Mouse (Mus musculus) heart, adult 2 months (tissue): ENCODE measurements around the gene Mga. TPM values are rescaled to one million over a fixed set of nuclear protein-coding genes. Genes with fewer than 3 reads are reported as not detected.
A peak's percentile ranks its signal among the peaks of the same experiment; 100 is the strongest.

Experiments used
- DNase-seq, 2 experiments: peaks; one replicate each; pipeline ENCODE4 v3.0.0; 2021
- H3K27ac ChIP-seq: fragments of 200-600 bp; 2 replicates; pipeline ENCODE4 v1.8.1; 2022
- H3K27me3 ChIP-seq: fragments of 200-500 bp; 2 replicates; pipeline ENCODE4 v1.6.1; 2012; ENCODE audit warnings: mild to moderate bottlenecking, low read length, inconsistent platforms, mixed read lengths; ENCODE audit not compliant: control insufficient read depth, insufficient read depth
- H3K36me3 ChIP-seq: fragments of 200-500 bp; 2 replicates; pipeline ENCODE4 v1.6.1; 2012; ENCODE audit warnings: low read length, inconsistent platforms; ENCODE audit not compliant: control insufficient read depth, insufficient read depth
- H3K4me1 ChIP-seq: fragments of 200-500 bp; 2 replicates; pipeline ENCODE4 v1.6.1; 2011; ENCODE audit warnings: low read length; ENCODE audit not compliant: control insufficient read depth, insufficient read depth
- H3K4me3 ChIP-seq: fragments of 200-600 bp; 2 replicates; pipeline ENCODE4 v1.8.1; 2022
- H3K79me2 ChIP-seq: fragments of 200-500 bp; replicated peaks from 2 replicates; pipeline ENCODE4 v1.6.1; 2012; ENCODE audit warnings: mild to moderate bottlenecking, inconsistent platforms, low read length, moderate library complexity, mixed read lengths; ENCODE audit not compliant: control insufficient read depth, insufficient read depth
- H3K9ac ChIP-seq: fragments of 200-500 bp; 2 replicates; pipeline ENCODE4 v1.6.1; 2012; ENCODE audit warnings: low read depth, mild to moderate bottlenecking, control low read depth, inconsistent platforms, low read length, mixed read lengths
- CTCF ChIP-seq: fragments of 200-600 bp; IDR thresholded peaks from 2 replicates; pipeline ENCODE4 v1.8.1; 2022; ENCODE audit warnings: antibody characterized with exemption, mild to moderate bottlenecking, moderate library complexity
- EP300 ChIP-seq: fragments of 200-500 bp; IDR thresholded peaks from 2 replicates; pipeline ENCODE4 v1.6.1; 2011; ENCODE audit warnings: low read depth, low read length, control low read depth; ENCODE audit not compliant: insufficient read depth
- POLR2A ChIP-seq: fragments of 200-500 bp; IDR thresholded peaks from 2 replicates; pipeline ENCODE4 v1.6.1; 2011; ENCODE audit warnings: mild to moderate bottlenecking, low read depth, low read length, control low read depth; ENCODE audit not compliant: insufficient read depth
- WGBS: fragments of 180-500 bp; shearing (Covaris S2); methylation state at CpG from one replicate; pipeline ENCODE4 v1.1.7; 2018; 5-methylcytosine and 5-hydroxymethylcytosine counted together
- intact Hi-C: fragments of 180-260 bp; cut with DNase I; formaldehyde crosslinking; loops from one replicate; pipeline ENCODE4 v1.15.1; 2025
- polyA plus RNA-seq: library from polyadenylated mRNA; depleted of rRNA; stranded (reverse); fragments of >200 nt; gene quantifications from 2 replicates; pipeline ENCODE4 v1.2.3, GENCODE M21; 2012
- total RNA-seq, 2 experiments: library from RNA; stranded (reverse); gene quantifications; 2 replicates each; pipeline ENCODE4 v1.2.3; 2021

Gene Mga
- total and polyA plus RNA-seq, 3 experiments, result 11.6 to 41.0 (median 36.2) TPM

- intact Hi-C loops, result no loop called here
- WGBS, result 75% methylated on average over 4 of the region's 4 CpGs
- no peaks in the 10 kb centered on the region for H3K79me2 ChIP-seq
Measured at GRCm38 (mm10) chr2:120007680-120008210, 110.7 kb downstream of the Mga start.

GRCm38 (mm10) chr2:120008672-120009071, 111.6 kb downstream of the Mga start:
- Histone ChIP-seq H3K9ac (no peak overlapping the region), H3K4me3 (no peak overlapping the region), H3K27me3 (no peaks in the 10 kb centered on the region), H3K79me2 (no peaks in the 10 kb centered on the region), H3K4me1 (peaks cover 6% of the 10 kb centered on the region), H3K36me3 (no peaks in the 10 kb centered on the region; the same call in 1 of the 2 replicates), H3K27ac (no peak overlapping the region)
- 40% methylated on average over 4 of the region's 4 CpGs for WGBS
- no peak for DNase-seq
- TF ChIP-seq POLR2A, result no peak
- no peak for TF ChIP-seq EP300
- no peak for TF ChIP-seq CTCF
- intact Hi-C loops, result no loop called here

More at GRCm38 (mm10) chr2:120007680-120008210, 110.7 kb downstream of the Mga start:
- Histone ChIP-seq H3K9ac (no peak overlapping the region), H3K4me3 (no peak overlapping the region), H3K27me3 (no peaks in the 10 kb centered on the region), H3K36me3 (no peaks in the 10 kb centered on the region; the same call in 1 of the 2 replicates), H3K27ac (no peak overlapping the region), H3K4me1 (peaks cover 6% of the 10 kb centered on the region)
- TF ChIP-seq POLR2A (no peak), EP300 (no peak), CTCF (no peak)
- DNase-seq, result no peak

- WGBS, result 69% methylated on average over 8 of the region's 8 CpGs
- TF ChIP-seq EP300, result no peak
- TF ChIP-seq CTCF, result peak; percentile 89
- TF ChIP-seq POLR2A, result no peak
- H3K4me3 ChIP-seq, result no peak overlapping the region
- H3K36me3 ChIP-seq, result no peaks in the 10 kb centered on the region; the same call in 1 of the 2 replicates
- H3K27ac ChIP-seq, result no peak overlapping the region
- no peaks in the 10 kb centered on the region for H3K27me3 ChIP-seq
- peak in 1 of 2 experiments; percentile 64 for DNase-seq
- no peaks in the 10 kb centered on the region for H3K79me2 ChIP-seq
- H3K9ac ChIP-seq, result no peak overlapping the region
- intact Hi-C loops, result loop anchor here (1.0 to 10.0 kb wide), 2 partner anchors 41 to 227 kb away; partner anchors contain the start of gene Rpap1
- peaks cover 6% of the 10 kb centered on the region for H3K4me1 ChIP-seq
Measured at GRCm38 (mm10) chr2:120011462-120012200, 114.6 kb downstream of the Mga start.

- WGBS, result 80% methylated on average over 13 of the region's 13 CpGs
- peaks cover 3% of the 10 kb centered on the region for H3K4me1 ChIP-seq
- no peak overlapping the region for H3K27ac ChIP-seq
- no peaks in the 10 kb centered on the region for H3K27me3 ChIP-seq
- intact Hi-C loops, result loop anchor here (10.0 kb wide), 1 partner anchor 228 kb away; the partner anchor contains the start of gene Rpap1
- TF ChIP-seq CTCF, result no peak
- TF ChIP-seq EP300, result no peak
- no peak for TF ChIP-seq POLR2A
- H3K9ac ChIP-seq, result no peak overlapping the region
- no peaks in the 10 kb centered on the region for H3K79me2 ChIP-seq
- no peaks in the 10 kb centered on the region for H3K36me3 ChIP-seq
- no peak overlapping the region for H3K4me3 ChIP-seq
- no peak for DNase-seq
Measured at GRCm38 (mm10) chr2:120012924-120013323, 115.9 kb downstream of the Mga start.

- intact Hi-C loops, result loop anchor here (10.0 kb wide), 1 partner anchor 229 kb away; the partner anchor contains the start of gene Rpap1
- H3K4me1 ChIP-seq, result no peaks in the 10 kb centered on the region
- H3K27me3 ChIP-seq, result no peaks in the 10 kb centered on the region
- H3K27ac ChIP-seq, result no peak overlapping the region
- DNase-seq, result no peak
- no peak overlapping the region for H3K9ac ChIP-seq
- no peaks in the 10 kb centered on the region for H3K36me3 ChIP-seq
- no peaks in the 10 kb centered on the region for H3K79me2 ChIP-seq
- 94% methylated on average over 2 of the region's 2 CpGs for WGBS
- no peak for TF ChIP-seq POLR2A
- no peak for TF ChIP-seq EP300
- no peak for TF ChIP-seq CTCF
- no peak overlapping the region for H3K4me3 ChIP-seq
Measured at GRCm38 (mm10) chr2:120013831-120014486, 116.9 kb downstream of the Mga start.
